Mouse (Mus musculus) spleen, postnatal 14 days (tissue): Measurements from ENCODE around the gene Dnah3.
A peak's percentile ranks its signal among the peaks of the same experiment; 100 is the strongest.

Experiments
- DNase-seq, 2 experiments: peaks; one replicate each; pipeline ENCODE4 v3.0.0; 2021 to 2022; ENCODE audit warnings: low spot score in 2 of 2

Gene Dnah3

GRCm38 (mm10) chr7:120054016-120054415 is 41.1 kb downstream of the Dnah3 start:
- no peak for DNase-seq

GRCm38 (mm10) chr7:120050447-120050846 is 44.6 kb downstream of the Dnah3 start:
- DNase-seq = no peak

- no peak for DNase-seq
These were observed 51.1 kb downstream of the Dnah3 start for GRCm38 (mm10) chr7:120043990-120044389.

- DNase-seq = no peak
These were observed 58.7 kb downstream of the Dnah3 start for GRCm38 (mm10) chr7:120036422-120036821.

- no peak for DNase-seq
These were observed 60.1 kb downstream of the Dnah3 start for GRCm38 (mm10) chr7:120034996-120035395.

GRCm38 (mm10) chr7:120034566-120034965 is 60.5 kb downstream of the Dnah3 start:
- no peak for DNase-seq

- no peak for DNase-seq
These were observed 66.4 kb downstream of the Dnah3 start for GRCm38 (mm10) chr7:120028669-120029068.

GRCm38 (mm10) chr7:119997066-119997465 is 98.0 kb downstream of the Dnah3 start:
- no peak for DNase-seq

GRCm38 (mm10) chr7:119985279-119985912 is 109.7 kb downstream of the Dnah3 start:
- no peak for DNase-seq

GRCm38 (mm10) chr7:119980170-119980569 is 114.9 kb downstream of the Dnah3 start:
- DNase-seq = no peak

GRCm38 (mm10) chr7:119978576-119978975 is 116.5 kb downstream of the Dnah3 start:
- no peak for DNase-seq

- DNase-seq = no peak
These were observed 117.5 kb downstream of the Dnah3 start for GRCm38 (mm10) chr7:119977574-119977973.

- DNase-seq = peak in 1 of 2 experiments; percentile 2
These were observed 118.8 kb downstream of the Dnah3 start for GRCm38 (mm10) chr7:119976256-119976655.

GRCm38 (mm10) chr7:119974214-119974613 is 120.9 kb downstream of the Dnah3 start:
- no peak for DNase-seq

- no peak for DNase-seq
These were observed 125.8 kb downstream of the Dnah3 start for GRCm38 (mm10) chr7:119969320-119969719.

- DNase-seq = no peak
These were observed 129.3 kb downstream of the Dnah3 start for GRCm38 (mm10) chr7:119965651-119966395.

GRCm38 (mm10) chr7:119965205-119965604 is 129.9 kb downstream of the Dnah3 start:
- no peak for DNase-seq

- no peak for DNase-seq
These were observed 134.0 kb downstream of the Dnah3 start for GRCm38 (mm10) chr7:119961107-119961506.

GRCm38 (mm10) chr7:119960546-119960945 is 134.5 kb downstream of the Dnah3 start:
- DNase-seq = no peak

- no peak for DNase-seq
These were observed 135.1 kb downstream of the Dnah3 start for GRCm38 (mm10) chr7:119960006-119960405.

- no peak for DNase-seq
These were observed 135.6 kb downstream of the Dnah3 start for GRCm38 (mm10) chr7:119959491-119959890.

GRCm38 (mm10) chr7:119959091-119959490 is 136.0 kb downstream of the Dnah3 start:
- no peak for DNase-seq

- no peak for DNase-seq
These were observed 137.7 kb downstream of the Dnah3 start for GRCm38 (mm10) chr7:119957421-119957820.
